Mouse (Mus musculus): ENCODE results near the gene Olfr1325. TPM values are rescaled to one million over a fixed set of nuclear protein-coding genes. Genes with fewer than 3 reads are reported as not detected.
"Not testable (repeated sequence)": the region's sequence is repeated elsewhere in the genome, so short reads cannot be mapped to it uniquely, and the experiment has no call there.

Olfr1325 gene
- not detected in 2 replicates for polyA plus RNA-seq (2012; rRNA removed)

GRCm38 (mm10) chrX:74592379-74592778, at the start of gene Olfr1325:
Gene Olfr1325, plus strand, starts transcription at chrX:74592679.
- 88% methylated on average over 2 of the region's 2 CpGs for WGBS
- Histone ChIP-seq H3K4me1 (ENCODE audit: control insufficient read depth, insufficient read depth, insufficient read length) (no peaks in the 10 kb centered on the region), H3K27me3 (ENCODE audit: control insufficient read depth, insufficient read depth, low read length) (no peaks in the 10 kb centered on the region), H3K27ac (ENCODE audit: insufficient read depth, low read length) (no peak within 1 kb of the TSS), H3K36me3 (ENCODE audit: control insufficient read depth, insufficient read depth, low read length) (no peaks in the 10 kb centered on the region), H3K4me3 (ENCODE audit: extremely low read depth, insufficient read depth, insufficient read length) (no peak within 1 kb of the TSS)
- no peak for TF ChIP-seq POLR2A (IDR thresholded peaks at IDR 0.05; ENCODE audit: low read depth, low read length)
- TF ChIP-seq CTCF (IDR thresholded peaks at IDR 0.05; ENCODE audit: extremely low read depth, insufficient read depth, insufficient read length, insufficient replicate concordance) = no peak
- DNase-seq (ENCODE audit: low read depth in 1 of 2, low spot score in 2 of 2) = no peak

GRCm38 (mm10) chrX:74574788-74575187, 17.7 kb upstream of the Olfr1325 start, which contains the start of gene Olfr1326-ps1:
Gene Olfr1326-ps1, minus strand, starts transcription at chrX:74574888.
- Histone ChIP-seq H3K4me3 (ENCODE audit: extremely low read depth, insufficient read depth, insufficient read length) (no peak within 1 kb of the TSS), H3K27ac (ENCODE audit: insufficient read depth, low read length) (no peak within 1 kb of the TSS), H3K36me3 (ENCODE audit: control insufficient read depth, insufficient read depth, low read length) (no peaks in the 10 kb centered on the region), H3K4me1 (ENCODE audit: control insufficient read depth, insufficient read depth, insufficient read length) (no peaks in the 10 kb centered on the region), H3K27me3 (ENCODE audit: control insufficient read depth, insufficient read depth, low read length) (no peaks in the 10 kb centered on the region)
- TF ChIP-seq CTCF (IDR thresholded peaks at IDR 0.05; ENCODE audit: extremely low read depth, insufficient read depth, insufficient read length, insufficient replicate concordance) (no peak), POLR2A (IDR thresholded peaks at IDR 0.05; ENCODE audit: low read depth, low read length) (no peak)
- no peak for DNase-seq (ENCODE audit: low read depth in 1 of 2, low spot score in 2 of 2)

GRCm38 (mm10) chrX:74645466-74646323, 53.2 kb downstream of the Olfr1325 start, which contains the start of gene Gm5640:
Gene Gm5640, minus strand, starts transcription at chrX:74645635.
- H3K27me3 ChIP-seq (ENCODE audit: control insufficient read depth, insufficient read depth, low read length); DNase-seq (ENCODE audit: low read depth in 1 of 2, low spot score in 2 of 2): not testable (repeated sequence)

GRCm38 (mm10) chrX:74646393-74646792, 53.9 kb downstream of the Olfr1325 start:
- not testable (repeated sequence) for H3K4me3 ChIP-seq (ENCODE audit: extremely low read depth, insufficient read depth, insufficient read length); H3K36me3 ChIP-seq (ENCODE audit: control insufficient read depth, insufficient read depth, low read length)
- no CpG with 5 or more reads among the region's 1 CpGs for WGBS

More at GRCm38 (mm10) chrX:74645466-74646323, 53.2 kb downstream of the Olfr1325 start, which contains the start of gene Gm5640:
- not testable (repeated sequence) for H3K27ac ChIP-seq (ENCODE audit: insufficient read depth, low read length); H3K36me3 ChIP-seq (ENCODE audit: control insufficient read depth, insufficient read depth, low read length); H3K4me1 ChIP-seq (ENCODE audit: control insufficient read depth, insufficient read depth, insufficient read length); H3K4me3 ChIP-seq (ENCODE audit: extremely low read depth, insufficient read depth, insufficient read length)
- WGBS = 58% methylated on average over 3 of the region's 5 CpGs

More at GRCm38 (mm10) chrX:74646393-74646792, 53.9 kb downstream of the Olfr1325 start:
- not testable (repeated sequence) for DNase-seq (ENCODE audit: low read depth in 1 of 2, low spot score in 2 of 2); H3K4me1 ChIP-seq (ENCODE audit: control insufficient read depth, insufficient read depth, insufficient read length); H3K27ac ChIP-seq (ENCODE audit: insufficient read depth, low read length); H3K27me3 ChIP-seq (ENCODE audit: control insufficient read depth, insufficient read depth, low read length)

Other genes with a start within 250 kb of the Olfr1325 start
- 28.1 and 29.0 TPM in 2 replicates for gene Lage3, start 239.1 kb upstream of the Olfr1325 start, polyA plus RNA-seq (2012; rRNA removed)
- gene Ubl4a, start 219.5 kb upstream of the Olfr1325 start, polyA plus RNA-seq (2012; rRNA removed) = 24.1 and 24.5 TPM in 2 replicates
- 14.0 and 15.0 TPM in 2 replicates for gene Slc10a3, start 219.3 kb upstream of the Olfr1325 start, polyA plus RNA-seq (2012; rRNA removed)
- 25.4 and 32.9 TPM in 2 replicates for gene Fam3a, start 199.4 kb upstream of the Olfr1325 start, polyA plus RNA-seq (2012; rRNA removed)
- gene Ikbkg, start 199.4 kb upstream of the Olfr1325 start, polyA plus RNA-seq (2012; rRNA removed) = 10.1 and 14.7 TPM in 2 replicates
- gene G6pdx, start 163.5 kb upstream of the Olfr1325 start, polyA plus RNA-seq (2012; rRNA removed) = 18.9 and 19.7 TPM in 2 replicates
- gene Gm6880, start 111.3 kb upstream of the Olfr1325 start, polyA plus RNA-seq (2012; rRNA removed) = not detected in 2 replicates
- not detected in 2 replicates for gene Olfr1326-ps1, start 17.8 kb upstream of the Olfr1325 start, polyA plus RNA-seq (2012; rRNA removed)
- gene Gm5640, start 53.0 kb downstream of the Olfr1325 start, polyA plus RNA-seq (2012; rRNA removed) = not detected in 2 replicates
- gene Gm6890, start 148.2 kb downstream of the Olfr1325 start, polyA plus RNA-seq (2012; rRNA removed) = not detected in 2 replicates
- gene Gm5936, start 244.5 kb downstream of the Olfr1325 start, polyA plus RNA-seq (2012; rRNA removed) = not detected in 2 replicates